Mouse (Mus musculus) CH12.LX (cell line): ENCODE data around the gene Rora. TPM values are rescaled to one million over a fixed set of nuclear protein-coding genes. Genes with fewer than 3 reads are reported as not detected.

Source experiments
- DNase-seq: peaks from one replicate; pipeline ENCODE4 v3.0.0-alpha.2; 2013; ENCODE audit errors: extremely low read depth
- H3K27ac ChIP-seq: 2 replicates; pipeline ENCODE4 v1.5.1; 2012; ENCODE audit warnings: low read depth, mild to moderate bottlenecking, control low read depth, moderate library complexity; ENCODE audit not compliant: insufficient read depth
- H3K27me3 ChIP-seq: replicated peaks from 2 replicates; pipeline ENCODE3; 2012; ENCODE audit warnings: inconsistent platforms
- H3K36me3 ChIP-seq, 2 experiments: replicated peaks in 1 of 2; 2 replicates each; pipeline versions ENCODE3 to v1.6.1; 2012; ENCODE audit warnings: inconsistent platforms in 1 of 2, low read length in 1 of 2, mild to moderate bottlenecking in 1 of 2, mixed read lengths in 1 of 2, moderate library complexity in 1 of 2; ENCODE audit not compliant: control insufficient read depth in 1 of 2, insufficient read depth in 1 of 2
- H3K4me1 ChIP-seq, 2 experiments: 2 replicates each; pipeline ENCODE4 v1.6.1; 2012; ENCODE audit warnings: inconsistent platforms in 1 of 2, moderate library complexity in 1 of 2; ENCODE audit not compliant: insufficient read depth in 2 of 2, control insufficient read depth in 1 of 2
- H3K4me2 ChIP-seq: 2 replicates; pipeline ENCODE4 v1.6.1; 2012; ENCODE audit warnings: low read depth, mild to moderate bottlenecking, control low read depth; ENCODE audit not compliant: poor library complexity, insufficient read depth, severe bottlenecking
- H3K4me3 ChIP-seq, 3 experiments: fragments of 150-350 bp in 1 of 3; sonication (generic) in 1 of 3; replicated peaks in 1 of 3; 2 replicates each; pipeline versions ENCODE3 to v1.5.1; 2011 to 2012; ENCODE audit warnings: low read depth in 2 of 3, low read length in 2 of 3, mild to moderate bottlenecking in 2 of 3, moderate library complexity in 2 of 3, control low read depth in 1 of 3, improper control_type of control experiment in 1 of 3, inconsistent platforms in 1 of 3, mixed read lengths in 1 of 3; ENCODE audit not compliant: poor library complexity in 1 of 3
- H3K79me2 ChIP-seq: replicated peaks from 2 replicates; pipeline ENCODE4 v1.6.1; 2012; ENCODE audit warnings: mild to moderate bottlenecking, moderate library complexity; ENCODE audit not compliant: control insufficient read depth, poor library complexity, insufficient read depth, severe bottlenecking; ENCODE audit errors: extremely low read depth
- H3K9ac ChIP-seq: 2 replicates; pipeline ENCODE4 v1.6.1; 2012; ENCODE audit warnings: low read depth, mild to moderate bottlenecking, control low read depth, moderate library complexity; ENCODE audit not compliant: insufficient read depth
- H3K9me3 ChIP-seq: replicated peaks from 2 replicates; pipeline ENCODE3; 2012; ENCODE audit warnings: low read length, inconsistent platforms, mixed read lengths
- BHLHE40 ChIP-seq: IDR thresholded peaks from 2 replicates; pipeline ENCODE4 v1.6.1; 2011; ENCODE audit warnings: mild to moderate bottlenecking, low read depth, low read length, improper control_type of control experiment
- CHD1 ChIP-seq: IDR thresholded peaks from 2 replicates; pipeline ENCODE4 v1.6.1; 2012; ENCODE audit warnings: low read depth, low read length, improper control_type of control experiment, inconsistent platforms
- EP300 ChIP-seq: IDR thresholded peaks from 2 replicates; pipeline ENCODE4 v1.6.1; 2011; ENCODE audit warnings: low read length, improper control_type of control experiment
- ETS1 ChIP-seq: conservative IDR thresholded peaks from 2 replicates; pipeline ENCODE4 v1.6.1; 2012; ENCODE audit warnings: low read depth, mild to moderate bottlenecking, inconsistent platforms, low read length, improper control_type of control experiment, moderate library complexity
- GABPA ChIP-seq: IDR thresholded peaks from 2 replicates; pipeline ENCODE4 v1.6.1; 2012; ENCODE audit warnings: low read depth, low read length, improper control_type of control experiment, inconsistent platforms; ENCODE audit not compliant: insufficient replicate concordance
- HCFC1 ChIP-seq: IDR thresholded peaks from 2 replicates; pipeline ENCODE4 v1.6.1; 2012; ENCODE audit warnings: low read depth, mild to moderate bottlenecking, inconsistent platforms, low read length, improper control_type of control experiment
- IRF4 ChIP-seq: IDR thresholded peaks from 2 replicates; pipeline ENCODE4 v1.6.1; 2014; ENCODE audit warnings: low read depth, mild to moderate bottlenecking, inconsistent platforms, low read length, improper control_type of control experiment
- JUN ChIP-seq: IDR thresholded peaks from 2 replicates; pipeline ENCODE4 v1.6.1; 2011; ENCODE audit warnings: low read depth, mild to moderate bottlenecking, low read length, improper control_type of control experiment, moderate library complexity; ENCODE audit not compliant: insufficient read depth
- MAX ChIP-seq: IDR thresholded peaks from 2 replicates; pipeline ENCODE4 v1.6.1; 2011; ENCODE audit warnings: low read length, improper control_type of control experiment
- MAZ ChIP-seq: IDR thresholded peaks from 2 replicates; pipeline ENCODE4 v1.6.1; 2012; ENCODE audit warnings: low read depth, mild to moderate bottlenecking, inconsistent platforms, low read length, improper control_type of control experiment, moderate library complexity
- MEF2A ChIP-seq: IDR thresholded peaks from 2 replicates; pipeline ENCODE4 v1.6.1; 2014; ENCODE audit warnings: low read depth, mild to moderate bottlenecking, inconsistent platforms, low read length, improper control_type of control experiment, borderline replicate concordance
- MXI1 ChIP-seq: IDR thresholded peaks from 2 replicates; pipeline ENCODE4 v1.6.1; 2011; ENCODE audit warnings: mild to moderate bottlenecking, low read depth, low read length, improper control_type of control experiment
- MYC ChIP-seq: IDR thresholded peaks from 2 replicates; pipeline ENCODE4 v1.6.1; 2011; ENCODE audit warnings: low read depth, mild to moderate bottlenecking, improper control_type of control experiment, low read length
- NRF1 ChIP-seq: IDR thresholded peaks from 2 replicates; pipeline ENCODE4 v1.6.1; 2014; ENCODE audit warnings: low read depth, mild to moderate bottlenecking, inconsistent platforms, low read length, improper control_type of control experiment, moderate library complexity
- PAX5 ChIP-seq: IDR thresholded peaks from 2 replicates; pipeline ENCODE4 v1.6.1; 2012; ENCODE audit warnings: low read length, inconsistent platforms, mixed read lengths
- POLR2A ChIP-seq: IDR thresholded peaks from 2 replicates; pipeline ENCODE4 v1.6.1; 2011; ENCODE audit warnings: low read depth, mild to moderate bottlenecking, improper control_type of control experiment, low read length
- POLR2AphosphoS2 ChIP-seq: IDR thresholded peaks from 2 replicates; pipeline ENCODE4 v1.6.1; 2011; ENCODE audit warnings: low read depth, low read length, improper control_type of control experiment
- SIN3A ChIP-seq: IDR thresholded peaks from 2 replicates; pipeline ENCODE4 v1.6.1; 2012; ENCODE audit warnings: low read length, improper control_type of control experiment, inconsistent platforms
- TBP ChIP-seq: conservative IDR thresholded peaks from 2 replicates; pipeline ENCODE4 v1.6.1; 2011; ENCODE audit warnings: low read depth, low read length, improper control_type of control experiment
- UBTF ChIP-seq: IDR thresholded peaks from 2 replicates; pipeline ENCODE4 v1.6.1; 2012; ENCODE audit warnings: low read depth, mild to moderate bottlenecking, inconsistent platforms, low read length, improper control_type of control experiment, moderate library complexity
- USF1 ChIP-seq: IDR thresholded peaks from 2 replicates; pipeline ENCODE4 v1.6.1; 2014; ENCODE audit warnings: low read depth, mild to moderate bottlenecking, inconsistent platforms, low read length, improper control_type of control experiment
- USF2 ChIP-seq: conservative IDR thresholded peaks from 2 replicates; pipeline ENCODE4 v1.6.1; 2011; ENCODE audit warnings: low read depth, low read length, improper control_type of control experiment
- ZC3H11A ChIP-seq: IDR thresholded peaks from 2 replicates; pipeline ENCODE4 v1.6.1; 2012; ENCODE audit warnings: low read depth, mild to moderate bottlenecking, inconsistent platforms, low read length, improper control_type of control experiment
- ZKSCAN1 ChIP-seq: IDR thresholded peaks from 2 replicates; pipeline ENCODE4 v1.6.1; 2012; ENCODE audit warnings: low read depth, inconsistent platforms, low read length, improper control_type of control experiment, borderline replicate concordance
- dilution Hi-C: fragments of 300-500 bp; cut with MboI; formaldehyde crosslinking; loops from 2 replicates; pipeline ENCODE4 v1.14.3; 2020; ENCODE audit warnings: low sequenced_read_pairs; ENCODE audit not compliant: extremely low pct_unique_long_range_greater_than_20kb, extremely low pct_ligation_motif_present
- in situ Hi-C: fragments of 300-500 bp; cut with MboI; formaldehyde crosslinking; loops from 3 replicates; pipeline ENCODE4 v1.14.3; 2019; ENCODE audit warnings: low sequenced_read_pairs, low pct_ligation_motif_present, low pct_unique_long_range_greater_than_20kb, mixed read lengths
- polyA plus RNA-seq: library from polyadenylated mRNA; unstranded; fragments of >175 nt; gene quantifications from 2 replicates; pipeline ENCODE4 v1.2.1, GENCODE M21; 2012; ENCODE audit warnings: low read depth; ENCODE audit not compliant: insufficient read length
- total RNA-seq, 2 experiments: library from RNA; depleted of rRNA; stranded (reverse); fragments of 300-350 nt in 1 of 2; fragments of >200 nt in 1 of 2; gene quantifications; 2 replicates each; pipeline ENCODE4 v1.2.3; 2012 to 2014

Rora gene
- total and polyA plus RNA-seq, 3 experiments = 0.36 to 0.66 (median 0.64) TPM

DNA sequence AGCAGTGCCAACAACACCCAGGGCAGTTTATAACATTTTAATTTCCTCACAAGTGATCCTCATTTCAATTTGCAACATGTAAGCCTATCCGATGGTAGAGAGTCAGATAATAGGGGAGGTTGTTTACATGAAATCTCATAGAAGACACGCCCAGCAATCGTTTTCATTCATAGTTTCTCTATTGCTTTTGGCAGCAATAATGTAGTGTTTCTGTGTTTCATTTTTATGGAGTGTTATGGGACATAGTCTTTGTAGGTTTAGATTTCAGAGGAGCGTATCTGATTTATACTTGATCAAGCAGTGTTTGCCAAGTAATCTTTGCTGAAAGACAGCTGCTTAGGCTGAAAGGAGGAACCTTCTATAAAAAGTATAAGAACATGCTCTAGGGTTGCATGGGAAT is 137.3 kb downstream of the Rora start:
- no peak overlapping the region for H3K4me3 ChIP-seq
- no peak overlapping the region for H3K9ac ChIP-seq
- in situ Hi-C loops (no loop called here), dilution Hi-C loops (no loop called here)
- no peak overlapping the region for H3K27ac ChIP-seq
- peaks cover 49% of the 10 kb centered on the region for H3K9me3 ChIP-seq
- no peaks in the 10 kb centered on the region for H3K27me3 ChIP-seq
- H3K4me2 ChIP-seq = no peak overlapping the region
- no peaks in the 10 kb centered on the region for H3K79me2 ChIP-seq
- TF ChIP-seq ZC3H11A (no peak), ZKSCAN1 (no peak), MYC (no peak), UBTF (no peak), PAX5 (no peak), POLR2AphosphoS2 (no peak), MAZ (no peak), USF1 (no peak), TBP (no peak), USF2 (no peak), NRF1 (no peak), IRF4 (no peak), MAX (no peak), HCFC1 (no peak), MEF2A (no peak), SIN3A (no peak), ETS1 (no peak), POLR2A (no peak), BHLHE40 (no peak), GABPA (no peak)
- no peaks in the 10 kb centered on the region for H3K4me1 ChIP-seq
- no peaks in the 10 kb centered on the region for H3K36me3 ChIP-seq
- no peak for DNase-seq

GRCm38 (mm10) chr9:68791982-68792540 is 138.5 kb downstream of the Rora start:
- H3K36me3 ChIP-seq = no peaks in the 10 kb centered on the region
- no peaks in the 10 kb centered on the region for H3K4me1 ChIP-seq
- DNase-seq = no peak
- no peaks in the 10 kb centered on the region for H3K79me2 ChIP-seq
- in situ Hi-C loops = no loop called here
- no peak for TF ChIP-seq GABPA
- no peak for TF ChIP-seq EP300
- no peak for TF ChIP-seq SIN3A
- TF ChIP-seq UBTF = no peak
- TF ChIP-seq PAX5 = no peak
- no peak for TF ChIP-seq CHD1
- no peak for TF ChIP-seq JUN
- TF ChIP-seq MXI1 = no peak
- H3K9ac ChIP-seq = no peak overlapping the region
- H3K4me2 ChIP-seq = no peak overlapping the region
- H3K27ac ChIP-seq = no peak overlapping the region
- no peaks in the 10 kb centered on the region for H3K27me3 ChIP-seq
- H3K9me3 ChIP-seq = peaks cover 53% of the 10 kb centered on the region
- no peak overlapping the region for H3K4me3 ChIP-seq
- dilution Hi-C loops = no loop called here
